Mouse (Mus musculus) kidney, postnatal 4 days (tissue): ENCODE data around the gene Cab39.
"Not testable (repeated sequence)": the region's sequence is repeated elsewhere in the genome, so short reads cannot be mapped to it uniquely, and the experiment has no call there.

Experiments
- DNase-seq, 2 experiments: peaks; one replicate each; pipeline ENCODE4 v3.0.0; 2021; ENCODE audit warnings: mixed read lengths in 2 of 2

Gene Cab39

DNA sequence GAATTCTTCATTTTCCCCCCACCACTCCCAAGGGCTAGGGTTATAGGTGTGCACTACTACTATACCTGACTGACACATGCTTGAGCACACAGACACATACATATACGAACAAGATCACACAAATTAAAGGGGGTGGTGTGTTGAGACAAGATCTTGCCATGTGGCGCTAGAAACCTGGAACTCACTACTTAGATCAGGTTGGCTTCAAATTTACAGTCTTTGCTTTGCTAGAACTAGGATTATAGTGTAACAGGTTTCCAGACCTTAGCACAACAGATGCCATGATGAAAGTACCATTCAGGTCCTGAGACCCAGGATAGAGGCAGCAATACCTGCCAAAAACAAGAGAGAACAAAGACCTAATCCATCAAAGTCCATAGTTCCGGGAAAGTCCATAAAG is 1.8 kb upstream of the Cab39 start:
- no peak for DNase-seq

DNA sequence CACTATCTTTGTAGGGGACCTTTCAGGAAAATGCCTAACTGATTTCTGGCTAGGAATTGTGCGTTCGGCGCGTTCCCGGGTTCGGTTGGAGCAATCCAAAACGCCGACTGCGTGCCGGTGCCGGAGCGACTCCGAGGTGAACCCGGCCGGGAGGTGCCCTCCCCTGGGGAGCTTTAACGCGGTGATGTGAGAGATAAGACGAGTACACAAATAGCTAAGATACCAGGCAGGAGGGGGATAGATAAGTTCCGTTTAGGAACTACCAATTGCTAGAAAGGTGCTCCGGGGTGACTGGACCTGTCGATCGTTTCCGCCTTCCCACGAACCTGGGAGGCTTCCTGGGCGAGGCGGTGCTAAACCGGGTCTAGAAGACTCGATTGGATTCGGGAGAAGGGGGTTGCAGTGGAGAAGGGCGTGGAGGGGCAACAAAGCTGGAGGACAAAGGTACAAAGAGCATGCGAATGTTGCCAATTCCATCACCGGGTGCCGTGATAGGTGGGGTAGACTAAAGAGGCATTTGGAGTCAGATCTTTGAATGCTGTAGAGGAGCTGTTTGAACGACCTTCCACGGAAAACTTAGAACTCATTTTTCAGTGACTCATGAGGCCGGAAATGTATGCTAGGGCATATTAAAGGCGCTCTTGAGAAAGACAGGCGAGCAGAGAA is 998 bp downstream of the Cab39 start:
- DNase-seq: peak; percentile 49 to 57

DNA sequence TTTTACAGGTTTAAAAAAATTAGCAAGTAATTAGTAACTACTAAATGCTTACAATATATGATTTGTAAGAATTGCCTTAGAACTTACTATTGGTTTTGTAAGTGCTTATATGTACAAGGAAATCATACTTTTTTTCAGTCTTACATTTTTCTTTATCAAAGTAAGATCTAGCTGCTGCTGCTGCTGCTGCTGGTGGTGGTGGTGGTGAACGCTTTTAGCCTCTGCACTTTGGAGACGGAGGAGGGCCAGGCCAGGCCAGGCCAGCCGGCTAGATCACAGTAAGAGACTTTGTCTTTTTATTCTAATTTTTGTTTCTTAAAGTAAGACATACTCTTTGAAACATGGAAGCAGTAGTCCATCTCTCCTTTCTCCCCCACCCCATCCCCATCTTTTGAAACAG is 2.0 kb downstream of the Cab39 start:
- DNase-seq: no peak

DNA sequence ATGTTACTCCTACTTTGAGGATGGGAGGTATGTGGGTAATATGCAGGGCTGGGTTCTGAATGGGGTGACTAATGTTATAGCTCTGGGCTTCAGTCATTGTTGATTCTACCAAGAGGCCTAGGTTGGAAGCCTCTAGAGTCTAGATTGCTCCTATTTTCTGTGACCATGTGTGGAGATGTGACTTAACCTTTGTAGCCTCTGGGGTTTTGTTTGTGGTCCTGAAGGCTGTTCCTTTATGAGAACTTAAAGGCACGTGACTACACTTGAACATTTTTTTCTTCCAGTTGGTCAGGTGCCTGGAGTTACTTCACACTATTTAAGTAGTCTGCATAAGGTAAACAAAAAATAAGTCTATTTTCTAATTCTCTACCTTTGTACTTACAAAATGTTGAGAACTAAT is 6.5 kb downstream of the Cab39 start:
- DNase-seq: no peak

DNA sequence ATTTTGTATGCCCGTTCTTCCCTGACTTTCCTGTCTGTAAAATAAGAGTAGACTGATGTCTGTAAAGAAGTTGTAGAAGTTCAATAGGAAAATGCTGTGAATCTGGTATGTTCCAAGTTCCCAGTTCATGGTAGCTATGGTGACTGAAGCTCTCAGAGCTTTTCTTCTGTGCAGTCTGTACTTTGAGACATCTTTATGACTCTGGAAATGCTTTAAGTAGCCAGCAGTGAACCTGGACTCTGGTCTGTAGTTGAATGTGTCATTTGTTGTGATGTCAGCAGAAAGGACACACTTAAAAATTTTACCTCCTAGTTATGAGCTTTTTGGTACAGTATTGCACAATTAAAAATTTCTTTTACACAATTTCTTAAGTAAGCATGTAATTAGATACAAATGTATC is 9.3 kb downstream of the Cab39 start:
- DNase-seq: no peak

DNA sequence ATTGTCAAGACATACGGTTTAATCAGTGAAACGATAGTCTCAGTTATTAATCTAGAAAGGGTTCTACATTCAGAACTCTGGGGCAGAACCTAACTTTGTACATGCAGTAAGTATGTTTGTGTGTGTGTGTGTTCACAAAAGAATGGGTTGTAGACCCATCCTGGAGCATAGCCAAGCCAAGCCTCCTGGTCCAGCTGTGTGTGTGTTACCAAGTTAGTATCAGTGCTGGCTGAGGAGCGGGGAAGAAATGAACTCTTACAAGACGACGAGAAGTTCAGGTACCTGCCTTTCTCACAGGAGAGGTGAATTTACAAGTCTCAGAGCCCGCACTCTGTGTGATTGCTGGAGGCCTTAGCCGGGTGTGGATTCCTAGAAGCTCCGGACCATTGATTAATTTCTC is 11.3 kb downstream of the Cab39 start:
- no peak for DNase-seq

DNA sequence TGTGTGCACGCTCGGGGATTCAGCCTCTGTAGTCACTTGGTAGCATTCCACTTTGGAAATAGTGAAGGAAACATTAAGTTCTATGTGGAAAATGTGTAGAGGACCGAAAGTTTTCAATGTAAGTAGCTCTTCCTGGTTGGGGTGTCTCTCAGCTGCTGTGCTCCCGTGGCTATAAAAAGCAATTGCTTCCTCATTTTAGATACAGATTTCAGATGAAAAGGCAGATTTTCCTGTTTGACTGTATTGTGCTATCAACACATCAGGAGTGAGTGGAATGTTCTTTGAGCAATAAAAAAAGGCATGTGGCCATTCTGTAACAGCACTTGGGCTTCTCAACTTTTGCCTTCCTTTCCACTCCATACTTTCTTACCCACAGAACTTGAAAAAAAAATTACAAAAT is 16.0 kb downstream of the Cab39 start:
- DNase-seq: no peak

DNA sequence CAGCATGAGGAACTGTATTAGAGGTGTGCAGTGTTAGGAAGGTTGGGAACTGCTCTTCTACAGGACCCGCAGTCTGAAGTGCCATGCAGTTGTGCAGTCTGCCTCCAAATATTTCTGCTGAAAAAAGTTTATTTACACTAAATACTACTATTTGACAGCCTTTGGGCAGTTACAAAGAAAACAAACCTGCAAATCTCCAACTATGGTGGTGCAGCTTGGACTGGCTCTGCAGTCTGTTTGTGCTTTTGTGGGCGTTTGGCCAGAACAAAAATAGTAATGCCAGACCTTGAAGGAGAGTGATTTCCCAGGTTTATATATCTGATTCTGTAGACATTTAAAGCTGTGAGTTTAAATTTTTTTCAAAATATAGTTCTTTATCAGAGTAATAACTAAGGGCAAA is 17.1 kb downstream of the Cab39 start:
- no peak for DNase-seq

DNA sequence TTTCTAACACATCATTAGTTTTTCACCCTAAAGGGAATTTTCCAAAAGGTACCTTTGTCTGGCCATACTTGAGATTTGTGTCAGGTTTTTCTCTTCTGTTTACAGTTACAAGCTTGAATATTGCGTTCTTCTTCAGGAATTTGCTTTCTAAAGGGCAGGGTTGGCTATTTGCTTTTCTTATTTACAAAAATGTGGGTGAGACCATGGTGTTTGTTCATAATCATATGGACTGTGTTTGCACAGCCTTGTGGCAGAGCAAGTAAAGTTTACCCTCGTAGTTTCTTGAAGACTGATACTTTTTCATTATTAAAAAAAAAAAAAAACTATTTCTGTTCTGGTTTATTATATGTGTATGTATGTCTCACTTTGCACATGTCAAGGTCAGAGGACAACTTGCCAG is 17.5 kb downstream of the Cab39 start:
- no peak for DNase-seq

DNA sequence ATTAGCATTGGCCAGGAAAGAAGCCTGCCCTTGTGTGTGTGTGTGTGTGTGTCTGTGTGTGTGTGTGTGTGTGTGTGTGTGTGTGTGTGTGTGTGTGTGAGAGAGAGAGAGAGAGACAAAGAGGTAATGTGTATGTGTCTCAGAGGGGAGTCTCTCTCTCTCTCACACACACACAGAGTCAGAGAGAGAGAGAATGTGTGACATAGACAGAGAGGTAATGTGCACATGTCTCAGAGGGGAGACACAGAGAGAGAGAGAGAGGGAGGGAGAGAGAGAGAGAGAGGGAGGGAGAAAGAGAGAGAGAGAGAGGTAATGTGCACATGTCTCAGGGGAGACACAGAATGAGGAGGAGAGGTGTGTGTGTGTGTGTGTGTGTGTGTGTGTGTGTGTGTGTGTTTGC is 21.0 kb downstream of the Cab39 start:
- DNase-seq: not testable (repeated sequence)

DNA sequence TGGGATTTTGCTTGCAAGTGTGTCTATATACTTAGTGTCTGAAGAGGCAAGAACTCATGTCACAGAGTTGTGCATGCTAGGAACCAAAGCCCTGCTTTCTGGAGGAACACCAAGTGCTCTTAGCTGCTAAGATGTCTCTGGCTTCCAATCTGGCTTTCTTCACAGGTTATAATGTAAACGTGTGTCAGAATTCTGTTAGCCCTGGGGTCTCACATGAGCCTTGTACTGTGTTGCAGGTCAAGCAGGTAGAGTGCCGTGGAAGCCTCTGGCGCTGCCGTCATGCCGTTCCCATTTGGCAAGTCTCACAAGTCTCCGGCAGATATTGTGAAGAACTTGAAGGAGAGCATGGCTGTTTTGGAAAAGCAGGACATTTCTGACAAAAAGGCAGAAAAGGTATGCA is 24.9 kb downstream of the Cab39 start:
- no peak for DNase-seq

DNA sequence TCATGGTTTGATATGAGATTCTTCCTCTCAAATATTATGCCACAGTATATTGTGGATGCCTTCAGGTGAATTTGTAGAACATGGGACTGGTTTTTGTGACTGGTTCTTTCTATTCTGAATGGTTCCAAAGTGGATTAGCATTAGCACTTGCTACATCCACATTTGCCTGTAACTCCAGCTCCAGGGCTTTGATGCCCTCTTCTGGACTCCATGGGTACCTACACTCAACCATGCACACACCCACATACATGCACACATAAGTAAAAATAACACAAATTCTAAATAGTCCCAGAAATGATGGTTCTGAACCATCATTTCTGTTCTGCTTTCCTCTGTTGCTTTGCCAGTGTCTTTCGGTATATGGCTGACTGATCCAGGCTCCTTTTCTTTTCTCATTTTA is 26.5 kb downstream of the Cab39 start:
- no peak for DNase-seq

DNA sequence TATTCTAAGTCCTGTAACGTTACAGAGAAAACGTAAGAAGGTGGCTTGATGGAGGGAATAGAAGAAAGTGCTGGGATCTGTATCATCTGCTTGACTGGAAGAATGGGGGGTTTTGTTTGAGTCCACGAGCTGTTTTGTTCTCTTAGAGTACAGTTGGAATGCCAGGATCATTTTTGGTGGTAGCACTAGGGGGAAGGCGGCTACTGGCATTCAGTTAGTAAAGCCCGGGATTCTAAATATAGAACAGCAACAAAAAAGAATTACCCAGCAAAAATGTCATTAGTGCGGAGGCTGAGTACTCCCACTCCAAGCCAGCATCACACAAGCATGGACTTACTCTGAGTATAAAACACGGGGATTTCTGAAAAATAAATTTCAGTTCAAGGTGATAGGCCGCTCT is 29.0 kb downstream of the Cab39 start:
- no peak for DNase-seq

DNA sequence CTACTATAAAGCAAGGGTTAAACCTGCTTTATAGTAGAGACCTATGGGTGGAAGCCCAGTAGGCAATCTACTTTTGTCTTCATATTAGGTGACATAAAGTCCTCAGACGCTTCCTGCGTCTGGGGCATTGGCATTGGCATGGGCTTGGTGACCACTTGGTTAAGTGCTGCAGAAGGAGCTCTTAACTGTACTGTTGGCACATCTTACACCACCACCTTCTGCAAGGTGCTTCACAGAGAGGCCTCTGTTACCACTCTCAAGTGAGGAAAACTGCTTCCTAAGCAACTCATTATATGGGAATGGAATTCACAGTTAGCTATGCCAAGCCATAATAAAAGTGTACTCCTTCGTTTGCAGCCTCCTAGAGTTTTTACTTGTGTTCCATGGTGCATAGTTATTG is 31.7 kb downstream of the Cab39 start:
- DNase-seq: no peak

DNA sequence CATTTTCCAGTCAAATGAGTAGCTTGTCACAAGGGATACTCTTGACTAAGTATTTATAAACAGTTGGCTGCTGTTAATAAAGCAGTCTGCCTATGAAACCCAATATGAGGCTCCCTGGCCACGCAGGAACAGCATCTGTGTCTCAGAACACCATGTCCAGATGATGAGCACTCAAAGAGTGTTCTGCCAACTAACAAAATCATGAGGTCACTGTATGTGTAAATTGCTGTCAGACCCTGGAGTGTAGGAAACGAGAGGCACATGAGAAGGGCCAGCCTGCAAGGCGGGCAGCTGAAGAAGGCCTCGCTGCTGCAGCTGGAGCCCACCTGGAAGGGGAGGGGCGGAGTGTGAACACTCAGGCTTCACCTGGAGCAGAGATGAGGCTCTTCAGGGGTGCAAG is 33.9 kb downstream of the Cab39 start:
- no peak for DNase-seq

DNA sequence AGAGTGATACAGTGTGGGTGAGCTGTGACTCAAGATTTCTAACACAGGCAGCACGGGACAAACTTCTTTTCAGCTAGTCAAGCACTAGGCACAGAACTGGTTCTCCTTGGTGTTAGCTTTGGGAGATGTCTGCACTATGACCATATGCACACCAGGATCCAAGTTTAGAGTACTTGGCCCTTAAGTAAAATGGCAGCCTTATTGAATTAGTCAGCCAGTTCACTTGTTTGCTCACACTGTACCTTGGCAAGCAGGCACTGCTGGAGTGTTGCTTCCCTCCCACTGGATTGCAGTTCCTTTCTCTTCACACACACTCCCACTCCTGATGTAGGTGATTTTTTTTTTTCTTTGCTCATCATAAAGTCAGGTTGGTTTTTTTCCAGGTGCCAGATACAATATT is 35.8 kb downstream of the Cab39 start:
- DNase-seq: no peak

DNA sequence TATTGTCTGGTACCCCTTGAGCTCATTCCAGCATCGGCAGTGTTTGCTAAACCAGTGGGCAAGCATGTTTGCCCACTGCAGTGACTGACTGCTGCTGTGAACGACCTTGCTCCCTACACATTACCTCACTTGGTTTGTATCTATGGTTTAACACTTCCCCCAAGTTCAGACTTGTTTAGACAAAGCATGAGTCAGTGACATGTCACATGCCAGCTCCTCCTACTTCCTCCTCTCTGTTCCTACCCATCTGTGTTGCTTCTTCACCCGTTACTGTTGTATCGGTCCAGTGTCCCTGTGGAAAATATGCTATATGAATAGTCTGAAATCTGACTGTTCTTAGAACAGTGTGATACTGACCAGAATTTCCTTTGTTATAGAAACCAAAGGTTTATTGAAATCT is 44.8 kb downstream of the Cab39 start:
- no peak for DNase-seq

DNA sequence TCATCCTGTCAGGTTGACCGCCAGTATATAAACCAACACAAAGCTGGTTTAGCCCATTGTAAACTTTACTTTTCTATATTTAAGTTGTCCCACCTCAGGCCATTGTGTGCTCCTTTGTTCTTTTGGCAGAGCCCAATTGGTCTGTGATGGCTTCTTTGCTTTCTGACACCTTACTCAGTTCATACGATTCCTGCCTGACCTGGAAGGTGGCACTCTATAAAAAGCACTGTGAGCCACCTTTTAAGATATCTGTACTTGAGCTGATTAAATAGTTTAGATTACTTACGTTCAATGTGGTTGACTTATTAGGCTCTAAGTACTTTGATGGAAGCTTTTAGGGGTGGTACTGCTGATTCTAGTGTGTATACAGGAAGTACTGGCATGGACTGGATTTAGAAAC is 46.1 kb downstream of the Cab39 start:
- no peak for DNase-seq

DNA sequence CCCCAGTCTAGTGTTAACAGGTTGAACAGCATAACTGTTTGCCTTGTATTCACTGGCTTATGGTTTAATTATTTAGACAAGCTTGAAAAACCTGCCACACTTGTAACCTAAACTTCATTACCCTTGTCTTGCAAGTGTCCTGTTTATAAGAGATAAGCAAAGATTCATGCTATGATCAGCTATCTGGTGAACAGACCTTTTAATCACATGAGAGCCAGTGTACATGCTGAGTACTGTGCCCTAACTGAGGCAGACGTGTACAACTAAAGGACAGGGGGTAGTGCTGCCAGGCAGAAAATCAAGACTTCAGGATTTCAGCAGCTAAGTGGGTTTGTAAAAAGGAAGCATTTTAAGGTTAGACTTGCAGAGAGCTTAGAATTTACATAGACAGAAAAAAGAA is 46.5 kb downstream of the Cab39 start:
- no peak for DNase-seq

DNA sequence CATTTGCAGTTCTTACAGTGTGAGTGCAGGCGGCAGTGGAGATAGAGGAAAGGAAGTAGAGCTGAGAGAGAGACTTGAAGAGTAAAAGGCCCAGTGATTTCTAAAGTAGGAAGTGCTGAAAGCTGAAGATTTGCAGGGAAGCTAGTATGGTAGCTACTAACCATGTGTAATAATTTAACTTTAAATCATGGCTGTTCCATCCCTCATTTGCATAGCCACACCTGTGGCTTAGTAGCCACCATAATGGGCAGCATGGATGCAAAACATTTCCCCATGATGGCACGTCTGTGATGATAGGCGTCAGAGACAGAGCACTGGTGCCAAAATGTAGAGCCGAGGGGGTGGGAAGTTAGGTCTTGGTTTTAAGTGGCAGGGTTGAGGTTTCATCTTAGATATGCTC is 47.2 kb downstream of the Cab39 start:
- no peak for DNase-seq

DNA sequence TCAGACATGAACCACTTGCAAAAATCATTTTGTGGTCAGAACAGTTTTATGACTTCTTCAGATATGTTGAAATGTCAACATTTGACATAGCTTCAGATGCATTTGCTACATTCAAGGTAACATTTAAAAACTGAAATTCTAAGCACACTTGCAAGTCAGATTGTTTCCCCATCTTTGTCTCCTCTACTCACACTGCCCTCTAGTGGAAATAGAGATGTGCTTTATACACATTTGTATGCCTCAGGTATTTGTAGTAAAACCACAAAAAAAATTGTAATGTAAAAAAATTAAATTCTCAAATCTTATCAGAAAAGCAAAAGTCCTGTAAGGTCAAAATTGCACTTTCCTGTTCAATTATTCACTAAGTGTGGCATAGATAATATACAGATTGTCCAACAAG is 49.0 kb downstream of the Cab39 start:
- DNase-seq: no peak

DNA sequence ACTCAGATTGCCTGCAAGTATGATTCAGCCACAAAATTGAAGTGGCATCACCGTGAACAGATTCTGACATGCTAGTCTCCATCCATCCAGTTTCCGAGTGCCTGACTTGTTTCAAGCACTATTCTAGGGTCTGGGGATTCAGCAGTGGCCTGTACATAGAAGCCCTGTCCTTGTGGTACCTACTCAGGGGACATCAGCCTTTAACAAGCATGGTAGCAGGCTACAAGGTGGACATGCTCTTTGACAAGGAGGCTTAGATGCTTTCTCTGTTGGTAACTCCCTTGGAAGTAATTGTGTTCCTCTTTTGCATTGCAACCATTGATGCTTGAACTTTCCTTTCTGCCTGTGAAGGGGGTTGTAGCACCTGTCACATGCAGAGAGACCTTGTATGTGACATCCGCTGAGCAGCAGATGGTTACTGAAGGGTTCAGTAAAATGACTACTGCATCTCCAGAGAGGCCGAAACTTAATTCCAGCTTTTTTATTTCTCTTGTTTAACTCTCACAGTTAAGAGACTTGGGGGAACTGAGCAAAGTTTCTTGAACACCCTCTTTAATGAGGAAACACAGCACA is 50.1 kb downstream of the Cab39 start:
- DNase-seq: no peak

DNA sequence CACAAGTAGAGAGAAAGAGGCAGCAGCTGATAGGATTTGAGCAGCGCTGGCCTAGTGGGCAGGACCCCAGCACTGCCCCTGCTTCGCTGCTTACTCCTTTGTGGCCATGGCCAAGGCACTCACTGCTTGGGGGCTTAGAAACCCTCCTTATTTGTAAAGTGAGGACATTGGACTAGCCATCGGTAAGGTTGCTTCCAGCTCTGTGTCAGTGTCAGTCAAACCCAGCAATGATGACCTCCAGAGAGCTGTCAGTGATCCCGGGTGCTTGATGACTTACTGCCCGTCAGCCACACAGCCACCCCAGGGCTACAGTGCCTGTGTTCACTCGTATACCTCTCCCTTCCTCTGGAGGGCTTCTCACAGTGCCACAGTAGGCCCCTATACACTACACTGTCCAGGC is 51.7 kb downstream of the Cab39 start:
- no peak for DNase-seq

DNA sequence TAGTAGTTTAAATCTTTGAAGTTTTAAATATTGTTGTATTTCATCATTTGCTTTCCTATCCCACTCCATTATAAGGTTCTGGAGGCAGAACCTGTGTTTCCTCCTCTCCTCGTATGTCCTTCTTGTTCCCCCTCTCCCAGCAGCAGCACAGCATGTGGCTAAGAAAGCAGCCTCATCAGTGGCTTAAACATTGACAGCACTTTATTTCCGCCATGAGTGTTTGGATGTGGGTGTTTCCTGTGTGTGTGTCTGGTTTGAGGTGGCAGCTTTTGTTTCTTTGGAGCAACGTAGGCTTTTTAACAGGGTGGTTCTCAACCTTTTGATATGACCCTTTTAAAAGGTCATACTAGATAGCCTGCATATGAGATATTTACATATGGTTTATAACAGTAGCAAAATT is 52.2 kb downstream of the Cab39 start:
- DNase-seq: no peak

DNA sequence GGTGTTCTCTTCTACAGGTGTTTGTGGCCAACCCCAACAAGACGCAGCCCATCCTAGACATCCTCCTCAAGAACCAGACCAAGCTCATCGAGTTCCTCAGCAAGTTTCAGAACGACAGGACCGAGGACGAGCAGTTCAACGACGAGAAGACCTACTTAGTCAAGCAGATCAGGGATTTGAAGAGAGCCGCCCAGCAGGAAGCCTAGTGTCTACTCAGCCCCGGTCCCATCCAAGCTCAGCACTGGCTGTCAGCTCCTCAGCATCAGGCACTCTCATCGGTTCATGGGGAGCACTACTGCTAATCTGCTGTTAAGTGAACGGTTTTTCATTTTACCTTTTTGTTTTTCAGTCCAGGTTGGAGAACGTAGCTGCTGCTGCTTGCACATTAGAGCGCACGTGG is 55.8 kb downstream of the Cab39 start:
- DNase-seq: no peak
